Mouse (Mus musculus) heart, embryonic 11.5 days (tissue): Measurements from ENCODE around the gene Inpp4a. TPM values are rescaled to one million over a fixed set of nuclear protein-coding genes. Genes with fewer than 3 reads are reported as not detected.

Source experiments
- ATAC-seq: fragments of 200-750 bp; cut with Nextera tagmentation; replicated peaks from 2 replicates; pipeline ENCODE4 v1.8.0; 2017; ENCODE audit warnings: moderate library complexity; ENCODE audit not compliant: insufficient number of reproducible peaks, low FRiP score, low TSS enrichment
- H3K27ac ChIP-seq: fragments of 300-500 bp; sonication (generic); 2 replicates; pipeline ENCODE4 v1.5.1; 2014; ENCODE audit warnings: mild to moderate bottlenecking, low read depth, low read length
- H3K27me3 ChIP-seq: fragments of 300-500 bp; sonication (generic); 2 replicates; pipeline ENCODE4 v1.6.1; 2014; ENCODE audit warnings: mild to moderate bottlenecking, low read length, mixed read lengths; ENCODE audit not compliant: control insufficient read depth, insufficient read depth
- H3K36me3 ChIP-seq: fragments of 300-500 bp; sonication (generic); 2 replicates; pipeline ENCODE4 v1.6.1; 2014; ENCODE audit warnings: mild to moderate bottlenecking, low read length, moderate library complexity, mixed read lengths; ENCODE audit not compliant: control insufficient read depth, insufficient read depth
- H3K4me1 ChIP-seq: fragments of 300-500 bp; sonication (generic); 2 replicates; pipeline ENCODE4 v1.6.1; 2014; ENCODE audit warnings: low read length; ENCODE audit not compliant: control insufficient read depth, insufficient read depth
- H3K4me2 ChIP-seq: fragments of 300-500 bp; sonication (generic); 2 replicates; pipeline ENCODE4 v1.6.1; 2014; ENCODE audit warnings: mild to moderate bottlenecking, moderate library complexity
- H3K4me3 ChIP-seq: fragments of 300-500 bp; sonication (generic); 2 replicates; pipeline ENCODE4 v1.5.1; 2014; ENCODE audit warnings: low read depth, low read length
- H3K9ac ChIP-seq: fragments of 300-500 bp; sonication (generic); 2 replicates; pipeline ENCODE4 v1.6.1; 2014; ENCODE audit warnings: mild to moderate bottlenecking, low read depth, low read length, moderate library complexity
- H3K9me3 ChIP-seq: fragments of 300-500 bp; sonication (generic); replicated peaks from 2 replicates; pipeline ENCODE4 v1.6.1; 2016; ENCODE audit warnings: low read length; ENCODE audit not compliant: control insufficient read depth
- WGBS: fragments of 180-500 bp; shearing (Covaris S2); extraction: QIAGEN DNeasy Blood & Tissue Kit; methylation state at CpG from one replicate; pipeline ENCODE4 v1.1.7; 2014; ENCODE audit not compliant: insufficient replicate concordance; 5-methylcytosine and 5-hydroxymethylcytosine counted together
- polyA plus RNA-seq: library from polyadenylated mRNA; unstranded; fragments of >200 nt; fragmentation: Nextera tagmentation; extraction: Ambion mirVana; gene quantifications from 2 replicates; pipeline ENCODE4 v1.2.1, GENCODE M21; 2014

Gene Inpp4a
- polyA plus RNA-seq, 1 experiment from 2014 or later: 12.7 TPM

GRCm38 (mm10) chr1:37329831-37330230, 30.2 kb downstream of the Inpp4a start:
- H3K4me2 ChIP-seq: no peak overlapping the region
- no peaks in the 10 kb centered on the region for H3K27me3 ChIP-seq
- no peak overlapping the region for H3K9ac ChIP-seq
- no peak overlapping the region for H3K27ac ChIP-seq
- H3K9me3 ChIP-seq: no peaks in the 10 kb centered on the region
- H3K4me1 ChIP-seq: no peaks in the 10 kb centered on the region
- H3K36me3 ChIP-seq: no peaks in the 10 kb centered on the region
- WGBS: 84% methylated on average over 4 of the region's 4 CpGs
- no peak overlapping the region for H3K4me3 ChIP-seq
- ATAC-seq: no peak

GRCm38 (mm10) chr1:37332756-37333155, 33.1 kb downstream of the Inpp4a start:
- no peak for ATAC-seq
- WGBS: 77% methylated on average over 3 of the region's 3 CpGs

GRCm38 (mm10) chr1:37333741-37334440, 34.2 kb downstream of the Inpp4a start:
- Histone ChIP-seq H3K4me3 (no peak overlapping the region), H3K27me3 (no peaks in the 10 kb centered on the region), H3K9me3 (no peaks in the 10 kb centered on the region), H3K9ac (no peak overlapping the region), H3K36me3 (no peaks in the 10 kb centered on the region), H3K27ac (no peak overlapping the region), H3K4me2 (no peak overlapping the region), H3K4me1 (peaks cover 6% of the 10 kb centered on the region; the same call in 1 of the 2 replicates)
- 68% methylated on average over 4 of the region's 4 CpGs for WGBS
- no peak for ATAC-seq

More at GRCm38 (mm10) chr1:37332756-37333155, 33.1 kb downstream of the Inpp4a start:
- H3K4me2 ChIP-seq: no peak overlapping the region
- H3K4me1 ChIP-seq: peaks cover 6% of the 10 kb centered on the region; the same call in 1 of the 2 replicates
- H3K27me3 ChIP-seq: no peaks in the 10 kb centered on the region
- no peak overlapping the region for H3K27ac ChIP-seq
- H3K4me3 ChIP-seq: no peak overlapping the region
- H3K9ac ChIP-seq: no peak overlapping the region
- H3K9me3 ChIP-seq: no peaks in the 10 kb centered on the region
- no peaks in the 10 kb centered on the region for H3K36me3 ChIP-seq

- H3K4me1 ChIP-seq: peaks cover 6% of the 10 kb centered on the region; the same call in 1 of the 2 replicates
- no peak overlapping the region for H3K4me2 ChIP-seq
- no peak overlapping the region for H3K9ac ChIP-seq
- WGBS: 74% methylated on average over 2 of the region's 2 CpGs
- ATAC-seq: no peak
- H3K27me3 ChIP-seq: no peaks in the 10 kb centered on the region
- no peaks in the 10 kb centered on the region for H3K9me3 ChIP-seq
- H3K27ac ChIP-seq: no peak overlapping the region
- no peak overlapping the region for H3K4me3 ChIP-seq
- no peaks in the 10 kb centered on the region for H3K36me3 ChIP-seq
Observed at GRCm38 (mm10) chr1:37336022-37336421, 36.4 kb downstream of the Inpp4a start.

- H3K9me3 ChIP-seq: no peaks in the 10 kb centered on the region
- no peak overlapping the region for H3K4me2 ChIP-seq
- H3K9ac ChIP-seq: no peak overlapping the region
- no peak overlapping the region for H3K27ac ChIP-seq
- H3K36me3 ChIP-seq: no peaks in the 10 kb centered on the region
- no peak for ATAC-seq
- peaks cover 12% of the 10 kb centered on the region; the same call in 1 of the 2 replicates for H3K4me1 ChIP-seq
- H3K4me3 ChIP-seq: no peak overlapping the region
- H3K27me3 ChIP-seq: no peaks in the 10 kb centered on the region
- WGBS: 40% methylated on average over 2 of the region's 2 CpGs
Observed at GRCm38 (mm10) chr1:37336794-37337193, 37.1 kb downstream of the Inpp4a start.

DNA sequence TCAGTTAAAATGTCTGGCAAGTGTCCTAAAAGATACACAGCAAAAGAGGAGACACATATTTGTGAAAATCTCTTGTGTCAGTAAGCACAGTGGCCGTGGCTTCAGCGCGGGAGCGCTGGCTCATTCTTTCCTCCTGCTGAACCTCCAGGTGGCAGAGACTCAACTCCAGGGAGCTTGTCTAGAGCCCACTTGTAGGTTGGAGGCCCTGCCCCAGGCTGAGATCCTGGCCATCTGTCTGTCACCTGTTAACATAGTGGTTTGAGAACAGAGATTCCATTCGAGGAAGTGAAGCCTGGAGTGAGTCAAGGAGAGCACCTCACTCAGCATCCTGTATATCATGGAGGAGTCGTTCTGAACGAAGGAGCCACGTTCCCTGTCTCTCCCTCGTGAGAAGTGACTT, 37.6 kb downstream of the Inpp4a start:
- WGBS: 56% methylated on average over 9 of the region's 9 CpGs
- Histone ChIP-seq H3K9me3 (no peaks in the 10 kb centered on the region), H3K27me3 (no peaks in the 10 kb centered on the region), H3K9ac (no peak overlapping the region), H3K4me1 (peaks cover 17% of the 10 kb centered on the region; the same call in 1 of the 2 replicates), H3K36me3 (no peaks in the 10 kb centered on the region), H3K4me3 (no peak overlapping the region), H3K27ac (no peak overlapping the region), H3K4me2 (no peak overlapping the region)
- no peak for ATAC-seq

DNA sequence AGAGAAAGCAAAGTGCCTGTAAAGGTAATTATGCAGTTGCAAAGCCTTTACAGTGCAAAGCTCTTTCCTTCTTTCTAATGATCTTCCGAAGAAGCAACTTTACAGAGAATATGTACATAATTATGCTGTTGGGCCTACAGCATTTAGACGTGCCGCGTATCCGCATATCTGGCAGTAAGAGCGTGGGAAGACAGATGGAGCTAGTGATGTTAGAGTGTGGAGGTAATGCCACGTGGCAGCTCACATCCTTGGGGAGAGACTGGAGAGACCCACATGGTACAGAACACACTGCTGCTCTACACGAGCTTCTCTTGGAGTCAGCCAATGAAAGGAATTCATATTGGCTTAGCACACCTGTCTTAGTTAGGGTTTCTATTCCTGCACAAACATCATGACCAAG, 39.5 kb downstream of the Inpp4a start:
- Histone ChIP-seq H3K4me1 (peaks cover 23% of the 10 kb centered on the region; the same call in 1 of the 2 replicates), H3K27ac (no peak overlapping the region), H3K9ac (no peak overlapping the region), H3K9me3 (no peaks in the 10 kb centered on the region), H3K4me3 (no peak overlapping the region), H3K27me3 (no peaks in the 10 kb centered on the region), H3K4me2 (no peak overlapping the region), H3K36me3 (no peaks in the 10 kb centered on the region)
- 86% methylated on average over 8 of the region's 8 CpGs for WGBS
- ATAC-seq: no peak

- Histone ChIP-seq H3K4me2 (no peak overlapping the region), H3K27me3 (no peaks in the 10 kb centered on the region), H3K9ac (no peak overlapping the region), H3K27ac (no peak overlapping the region), H3K9me3 (no peaks in the 10 kb centered on the region), H3K4me1 (peaks cover 23% of the 10 kb centered on the region; the same call in 1 of the 2 replicates), H3K4me3 (no peak overlapping the region), H3K36me3 (no peaks in the 10 kb centered on the region)
- no peak for ATAC-seq
- WGBS: 77% methylated on average over 5 of the region's 5 CpGs
Observed at GRCm38 (mm10) chr1:37341347-37341746, 41.7 kb downstream of the Inpp4a start.

DNA sequence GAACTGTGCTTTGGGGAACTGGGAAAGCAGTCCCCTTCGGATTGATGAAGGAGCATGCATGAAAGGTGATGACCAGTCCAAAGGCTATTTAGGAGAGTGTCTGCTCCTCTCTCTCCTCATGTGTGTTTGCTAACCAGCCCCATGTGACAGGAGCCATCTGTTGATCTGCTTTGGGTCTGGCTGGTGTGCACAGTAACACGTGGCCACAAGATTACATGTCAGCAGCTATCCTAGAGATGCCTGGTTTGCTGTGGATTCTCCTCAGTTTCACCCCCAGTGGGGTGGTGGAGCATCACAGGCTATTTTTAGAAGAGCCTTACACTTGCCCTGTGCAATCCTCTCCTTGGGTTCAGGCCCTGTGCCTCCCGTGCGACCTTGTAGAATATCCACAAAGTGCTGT, 42.2 kb downstream of the Inpp4a start:
- no peaks in the 10 kb centered on the region for H3K36me3 ChIP-seq
- H3K4me3 ChIP-seq: no peak overlapping the region
- no peak overlapping the region for H3K9ac ChIP-seq
- ATAC-seq: no peak
- H3K9me3 ChIP-seq: no peaks in the 10 kb centered on the region
- H3K27ac ChIP-seq: no peak overlapping the region
- H3K4me1 ChIP-seq: peaks cover 22% of the 10 kb centered on the region; the same call in 1 of the 2 replicates
- no peaks in the 10 kb centered on the region for H3K27me3 ChIP-seq
- no peak overlapping the region for H3K4me2 ChIP-seq
- 46% methylated on average over 4 of the region's 4 CpGs for WGBS
